Mouse (Mus musculus) kidney, adult 9 months (tissue): ENCODE results near the gene Ctnnal1.
A peak's percentile ranks its signal among the peaks of the same experiment; 100 is the strongest.

Experiments
- DNase-seq: peaks from one replicate; pipeline ENCODE4 v3.0.0; 2022

Gene Ctnnal1

GRCm38 (mm10) chr4:56801907-56802668 is 62.9 kb downstream of the Ctnnal1 start, which contains the start of the genes Elp1 and Fam206a:
Gene Elp1 (minus strand): TSS chr4:56802331.
Gene Fam206a (plus strand): TSS chr4:56802345.
- DNase-seq: peak; percentile 96

GRCm38 (mm10) chr4:56791373-56791772 is 73.6 kb downstream of the Ctnnal1 start:
- peak; percentile 12 for DNase-seq

- no peak for DNase-seq
Measured at GRCm38 (mm10) chr4:56771065-56771464, 93.9 kb downstream of the Ctnnal1 start.

- DNase-seq: peak; percentile 30
Measured at GRCm38 (mm10) chr4:56768913-56769312, 96.1 kb downstream of the Ctnnal1 start.

GRCm38 (mm10) chr4:56767861-56768284 is 97.1 kb downstream of the Ctnnal1 start:
- peak; percentile 8 for DNase-seq
